Mouse (Mus musculus): ENCODE data around the gene Fat4. TPM values are rescaled to one million over a fixed set of nuclear protein-coding genes. Genes with fewer than 3 reads are reported as not detected.

The Fat4 gene
- polyA plus RNA-seq, 1 experiment, result 1.6 TPM

GRCm38 (mm10) chr3:38860683-38861082, 26.1 kb upstream of the Fat4 start:
- no peaks in the 10 kb centered on the region for H3K4me1 ChIP-seq (ENCODE audit: control insufficient read depth, insufficient read depth, low read length)
- DNase-seq, result peak; percentile 24
- H3K27me3 ChIP-seq (replicated peaks; ENCODE audit: control insufficient read depth, insufficient read depth, low read length), result no peaks in the 10 kb centered on the region
- H3K27ac ChIP-seq (ENCODE audit: insufficient read depth, low read depth, low read length), result no peak overlapping the region
- no peaks in the 10 kb centered on the region for H3K36me3 ChIP-seq (ENCODE audit: control insufficient read depth, insufficient read depth, low read length)
- TF ChIP-seq CTCF (conservative IDR thresholded peaks at IDR 0.05; ENCODE audit: insufficient read depth, insufficient read length, low read depth, low read length) (no peak), POLR2A (IDR thresholded peaks at IDR 0.05; ENCODE audit: low read depth, low read length) (no peak)
- H3K4me3 ChIP-seq (ENCODE audit: insufficient read depth, low read depth, low read length), result no peak overlapping the region
- WGBS, result 39% methylated on average over 5 of the region's 5 CpGs

- no peak overlapping the region for H3K4me3 ChIP-seq (ENCODE audit: insufficient read depth, low read depth, low read length)
- H3K36me3 ChIP-seq (ENCODE audit: control insufficient read depth, insufficient read depth, low read length), result no peaks in the 10 kb centered on the region
- H3K4me1 ChIP-seq (ENCODE audit: control insufficient read depth, insufficient read depth, low read length), result no peaks in the 10 kb centered on the region
- H3K27me3 ChIP-seq (replicated peaks; ENCODE audit: control insufficient read depth, insufficient read depth, low read length), result no peaks in the 10 kb centered on the region; the same call in 1 of the 2 replicates
- TF ChIP-seq POLR2A (IDR thresholded peaks at IDR 0.05; ENCODE audit: low read depth, low read length) (no peak), CTCF (conservative IDR thresholded peaks at IDR 0.05; ENCODE audit: insufficient read depth, insufficient read length, low read depth, low read length) (no peak)
- WGBS, result 80% methylated on average over 2 of the region's 2 CpGs
- no peak for DNase-seq
- no peak overlapping the region for H3K27ac ChIP-seq (ENCODE audit: insufficient read depth, low read depth, low read length)
Measured at GRCm38 (mm10) chr3:38871291-38871690, 15.4 kb upstream of the Fat4 start.

- no peaks in the 10 kb centered on the region; the same call in 1 of the 2 replicates for H3K27me3 ChIP-seq (replicated peaks; ENCODE audit: control insufficient read depth, insufficient read depth, low read length)
- H3K36me3 ChIP-seq (ENCODE audit: control insufficient read depth, insufficient read depth, low read length), result no peaks in the 10 kb centered on the region
- no peak for DNase-seq
- WGBS, result 96% methylated on average over 2 of the region's 2 CpGs
- no peaks in the 10 kb centered on the region for H3K4me1 ChIP-seq (ENCODE audit: control insufficient read depth, insufficient read depth, low read length)
- no peak for TF ChIP-seq POLR2A (IDR thresholded peaks at IDR 0.05; ENCODE audit: low read depth, low read length)
- no peak for TF ChIP-seq CTCF (conservative IDR thresholded peaks at IDR 0.05; ENCODE audit: insufficient read depth, insufficient read length, low read depth, low read length)
- no peak overlapping the region for H3K27ac ChIP-seq (ENCODE audit: insufficient read depth, low read depth, low read length)
- no peak overlapping the region for H3K4me3 ChIP-seq (ENCODE audit: insufficient read depth, low read depth, low read length)
Measured at GRCm38 (mm10) chr3:38875872-38876271, 10.9 kb upstream of the Fat4 start.

GRCm38 (mm10) chr3:38876706-38877105, 10.0 kb upstream of the Fat4 start:
- WGBS, result 84% methylated on average over 4 of the region's 4 CpGs
- H3K36me3 ChIP-seq (ENCODE audit: control insufficient read depth, insufficient read depth, low read length), result no peaks in the 10 kb centered on the region
- no peak overlapping the region for H3K4me3 ChIP-seq (ENCODE audit: insufficient read depth, low read depth, low read length)
- H3K4me1 ChIP-seq (ENCODE audit: control insufficient read depth, insufficient read depth, low read length), result no peaks in the 10 kb centered on the region
- TF ChIP-seq CTCF (conservative IDR thresholded peaks at IDR 0.05; ENCODE audit: insufficient read depth, insufficient read length, low read depth, low read length) (no peak), POLR2A (IDR thresholded peaks at IDR 0.05; ENCODE audit: low read depth, low read length) (no peak)
- no peak for DNase-seq
- no peak overlapping the region for H3K27ac ChIP-seq (ENCODE audit: insufficient read depth, low read depth, low read length)
- no peaks in the 10 kb centered on the region; the same call in 1 of the 2 replicates for H3K27me3 ChIP-seq (replicated peaks; ENCODE audit: control insufficient read depth, insufficient read depth, low read length)

- DNase-seq, result peak; percentile 68
- WGBS, result 50% methylated on average over 6 of the region's 6 CpGs
Measured at GRCm38 (mm10) chr3:38882778-38883177, 4.0 kb upstream of the Fat4 start.

GRCm38 (mm10) chr3:38883676-38884075, 3.1 kb upstream of the Fat4 start:
- no peak overlapping the region for H3K27ac ChIP-seq (ENCODE audit: insufficient read depth, low read depth, low read length)
- no peaks in the 10 kb centered on the region for H3K27me3 ChIP-seq (replicated peaks; ENCODE audit: control insufficient read depth, insufficient read depth, low read length)
- no peak for TF ChIP-seq POLR2A (IDR thresholded peaks at IDR 0.05; ENCODE audit: low read depth, low read length)
- TF ChIP-seq CTCF (conservative IDR thresholded peaks at IDR 0.05; ENCODE audit: insufficient read depth, insufficient read length, low read depth, low read length), result no peak
- no peak overlapping the region for H3K4me3 ChIP-seq (ENCODE audit: insufficient read depth, low read depth, low read length)
- 54% methylated on average over 9 of the region's 9 CpGs for WGBS
- no peaks in the 10 kb centered on the region for H3K36me3 ChIP-seq (ENCODE audit: control insufficient read depth, insufficient read depth, low read length)
- H3K4me1 ChIP-seq (ENCODE audit: control insufficient read depth, insufficient read depth, low read length), result no peaks in the 10 kb centered on the region
- no peak for DNase-seq

More at GRCm38 (mm10) chr3:38882778-38883177, 4.0 kb upstream of the Fat4 start:
- Histone ChIP-seq H3K4me3 (ENCODE audit: insufficient read depth, low read depth, low read length) (no peak overlapping the region), H3K27me3 (replicated peaks; ENCODE audit: control insufficient read depth, insufficient read depth, low read length) (no peaks in the 10 kb centered on the region), H3K4me1 (ENCODE audit: control insufficient read depth, insufficient read depth, low read length) (no peaks in the 10 kb centered on the region), H3K36me3 (ENCODE audit: control insufficient read depth, insufficient read depth, low read length) (no peaks in the 10 kb centered on the region), H3K27ac (ENCODE audit: insufficient read depth, low read depth, low read length) (no peak overlapping the region)
- TF ChIP-seq CTCF (conservative IDR thresholded peaks at IDR 0.05; ENCODE audit: insufficient read depth, insufficient read length, low read depth, low read length), result peak; percentile 43
- TF ChIP-seq POLR2A (IDR thresholded peaks at IDR 0.05; ENCODE audit: low read depth, low read length), result no peak

GRCm38 (mm10) chr3:38884276-38884675, 2.5 kb upstream of the Fat4 start:
- DNase-seq, result peak; percentile 85

More at GRCm38 (mm10) chr3:38884276-38884675, 2.5 kb upstream of the Fat4 start:
- Histone ChIP-seq H3K4me1 (ENCODE audit: control insufficient read depth, insufficient read depth, low read length) (no peaks in the 10 kb centered on the region), H3K4me3 (ENCODE audit: insufficient read depth, low read depth, low read length) (no peak overlapping the region), H3K36me3 (ENCODE audit: control insufficient read depth, insufficient read depth, low read length) (no peaks in the 10 kb centered on the region), H3K27ac (ENCODE audit: insufficient read depth, low read depth, low read length) (no peak overlapping the region), H3K27me3 (replicated peaks; ENCODE audit: control insufficient read depth, insufficient read depth, low read length) (no peaks in the 10 kb centered on the region)
- WGBS, result under 1% methylated on average over 6 of the region's 6 CpGs
- no peak for TF ChIP-seq POLR2A (IDR thresholded peaks at IDR 0.05; ENCODE audit: low read depth, low read length)
- TF ChIP-seq CTCF (conservative IDR thresholded peaks at IDR 0.05; ENCODE audit: insufficient read depth, insufficient read length, low read depth, low read length), result peak; percentile 84
